Mouse (Mus musculus) gastrocnemius, adult 2 months (tissue): ENCODE data around the gene Gjb3. TPM values are rescaled to one million over a fixed set of nuclear protein-coding genes. Genes with fewer than 3 reads are reported as not detected.

Experiments
- DNase-seq: peaks from one replicate; pipeline ENCODE4 v3.0.0; 2022
- H3K27ac ChIP-seq: fragments of 200-600 bp; 2 replicates; pipeline ENCODE4 v1.8.1; 2022; ENCODE audit warnings: mild to moderate bottlenecking
- H3K4me3 ChIP-seq: fragments of 200-600 bp; 2 replicates; pipeline ENCODE4 v1.8.1; 2022; ENCODE audit warnings: mild to moderate bottlenecking, moderate library complexity
- CTCF ChIP-seq: fragments of 200-600 bp; IDR thresholded peaks from 2 replicates; pipeline ENCODE4 v1.8.1; 2022; ENCODE audit warnings: antibody characterized with exemption, mild to moderate bottlenecking, moderate library complexity
- intact Hi-C: fragments of 180-260 bp; cut with DNase I; formaldehyde crosslinking; loops from one replicate; pipeline ENCODE4 v1.15.1; 2025
- total RNA-seq, 2 experiments: library from RNA; stranded (reverse); gene quantifications; 2 replicates each; pipeline ENCODE4 v1.2.3; 2021

Gjb3 gene
- total RNA-seq, 2 experiments from 2014 or later: not detected

DNA sequence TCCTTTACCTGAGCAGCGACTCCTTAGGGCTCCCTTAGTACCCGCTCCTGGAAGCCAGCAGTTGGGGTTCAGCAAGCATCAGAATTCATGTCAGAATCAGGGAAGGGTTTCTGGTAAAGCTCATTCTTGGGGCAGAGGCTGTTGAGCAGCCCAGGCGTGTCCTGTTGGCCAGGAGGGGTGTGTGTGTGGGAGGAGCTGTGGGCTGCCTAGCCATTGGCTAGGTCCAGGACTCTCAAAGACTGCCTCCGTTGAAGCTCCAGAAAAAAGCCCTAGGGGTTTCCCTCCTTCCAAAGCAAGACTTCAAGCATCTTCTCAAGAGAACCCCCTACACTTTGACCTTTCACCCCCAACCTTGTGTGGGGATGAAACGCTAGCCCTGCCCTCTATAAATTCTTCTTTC lies 27.4 kb upstream of the Gjb3 start, which contains the start of gene Gjb5:
Gjb5 (minus strand) TSS at position 164 of the 400 bp plus-strand sequence.
- TF ChIP-seq CTCF: no peak
- H3K27ac ChIP-seq: no peak within 1 kb of the TSS
- DNase-seq: no peak
- intact Hi-C loops: no loop called here
- no peak within 1 kb of the TSS for H3K4me3 ChIP-seq

DNA sequence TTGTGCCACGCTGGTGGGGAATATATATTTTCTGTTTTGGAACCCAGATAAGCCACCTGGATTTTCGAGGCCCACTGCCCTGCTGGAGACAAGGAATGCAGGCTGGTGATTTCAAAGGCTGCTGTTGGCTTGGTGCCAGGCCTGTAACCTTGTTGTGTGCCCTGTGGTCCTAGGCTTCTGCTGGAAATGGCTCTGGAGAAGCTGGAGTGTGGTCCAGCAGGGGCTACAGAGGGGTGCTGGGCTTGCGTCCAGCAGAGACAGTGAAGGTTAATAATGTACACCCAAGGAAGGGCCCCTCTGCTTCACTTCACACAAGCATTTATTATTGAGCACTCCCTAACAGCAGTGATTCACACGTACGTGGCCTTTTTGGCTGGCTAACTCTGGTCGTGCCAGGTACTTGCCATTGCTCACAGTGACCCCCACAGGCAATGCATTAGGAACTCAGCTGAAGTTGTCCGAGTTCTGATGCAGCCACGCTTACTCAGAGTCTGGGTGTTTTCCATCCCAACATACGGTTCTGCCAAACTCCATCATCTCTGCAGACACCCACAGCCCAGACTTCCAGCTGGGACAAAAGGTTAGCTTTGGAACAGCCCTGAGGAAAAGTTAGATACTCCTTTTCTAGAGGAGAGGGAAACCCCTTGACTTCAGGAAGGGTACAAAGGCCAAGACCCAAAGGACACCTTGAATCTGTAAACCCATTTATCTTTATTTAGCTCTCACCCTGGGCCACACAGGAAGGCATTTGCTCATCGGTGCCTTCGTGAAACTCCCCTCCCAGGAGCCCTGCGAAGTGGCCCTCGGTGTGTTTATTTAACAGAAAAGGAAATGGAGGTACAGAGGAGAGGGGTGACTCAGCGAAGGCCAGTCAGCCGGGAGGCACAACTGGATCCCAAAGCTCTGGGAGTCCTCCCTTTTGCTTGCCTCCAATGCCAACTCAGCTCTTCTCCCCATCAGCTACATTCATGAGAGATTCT lies 24.2 kb upstream of the Gjb3 start:
- Histone ChIP-seq H3K27ac (no peak overlapping the region), H3K4me3 (no peak overlapping the region)
- intact Hi-C loops: no loop called here
- no peak for TF ChIP-seq CTCF
- no peak for DNase-seq

DNA sequence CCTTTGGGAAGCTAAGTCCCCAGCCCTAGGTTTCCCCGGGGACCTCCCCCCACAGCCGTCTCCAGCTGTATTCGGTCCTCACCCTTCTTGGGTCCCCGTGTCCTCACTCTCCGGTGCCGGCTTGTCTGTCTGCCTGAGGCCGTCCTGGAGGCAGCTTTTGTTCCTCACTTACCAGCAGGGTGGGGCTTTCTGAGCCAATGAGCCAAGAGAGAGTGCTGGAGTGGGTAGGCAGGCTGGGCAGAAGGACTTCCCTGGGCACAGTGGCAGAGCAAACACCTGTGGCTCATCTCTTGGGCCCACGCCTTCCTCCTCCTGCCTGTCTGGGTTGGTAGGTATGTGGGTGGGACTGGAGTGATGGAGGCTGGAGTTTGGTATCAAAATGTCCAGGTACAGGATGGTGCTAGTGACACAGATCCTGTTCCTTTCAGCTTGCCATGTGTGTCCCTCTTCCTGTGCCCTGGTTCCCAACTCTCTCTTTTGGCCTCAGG lies 23.4 kb upstream of the Gjb3 start, which contains the start of gene Gjb4:
Gjb4 (minus strand) TSS at position 131 of the 488 bp plus-strand sequence.
- intact Hi-C loops: no loop called here
- Histone ChIP-seq H3K27ac (no peak within 1 kb of the TSS), H3K4me3 (no peak within 1 kb of the TSS)
- no peak for DNase-seq
- no peak for TF ChIP-seq CTCF

DNA sequence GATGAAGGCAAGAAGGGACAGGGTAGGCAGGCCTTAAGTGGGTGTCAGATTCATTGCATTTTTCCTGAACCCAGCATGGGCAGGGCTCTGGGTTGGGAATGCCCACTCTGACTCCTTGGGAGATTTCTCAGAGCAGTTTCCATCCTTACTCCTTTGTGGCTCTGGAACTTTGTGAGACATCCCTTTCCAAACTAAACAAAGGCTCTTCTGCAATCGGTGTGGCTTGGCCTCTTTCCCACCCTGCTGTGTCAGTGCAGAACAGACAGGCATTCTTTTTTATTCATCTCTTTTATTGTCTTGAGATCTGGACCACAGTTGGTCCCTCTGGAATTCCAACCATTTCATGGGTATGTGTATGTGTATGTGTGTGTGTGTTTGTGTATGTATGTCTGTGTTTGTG lies 21.9 kb upstream of the Gjb3 start:
- H3K27ac ChIP-seq: no peak overlapping the region
- DNase-seq: no peak
- intact Hi-C loops: no loop called here
- TF ChIP-seq CTCF: no peak
- no peak overlapping the region for H3K4me3 ChIP-seq

DNA sequence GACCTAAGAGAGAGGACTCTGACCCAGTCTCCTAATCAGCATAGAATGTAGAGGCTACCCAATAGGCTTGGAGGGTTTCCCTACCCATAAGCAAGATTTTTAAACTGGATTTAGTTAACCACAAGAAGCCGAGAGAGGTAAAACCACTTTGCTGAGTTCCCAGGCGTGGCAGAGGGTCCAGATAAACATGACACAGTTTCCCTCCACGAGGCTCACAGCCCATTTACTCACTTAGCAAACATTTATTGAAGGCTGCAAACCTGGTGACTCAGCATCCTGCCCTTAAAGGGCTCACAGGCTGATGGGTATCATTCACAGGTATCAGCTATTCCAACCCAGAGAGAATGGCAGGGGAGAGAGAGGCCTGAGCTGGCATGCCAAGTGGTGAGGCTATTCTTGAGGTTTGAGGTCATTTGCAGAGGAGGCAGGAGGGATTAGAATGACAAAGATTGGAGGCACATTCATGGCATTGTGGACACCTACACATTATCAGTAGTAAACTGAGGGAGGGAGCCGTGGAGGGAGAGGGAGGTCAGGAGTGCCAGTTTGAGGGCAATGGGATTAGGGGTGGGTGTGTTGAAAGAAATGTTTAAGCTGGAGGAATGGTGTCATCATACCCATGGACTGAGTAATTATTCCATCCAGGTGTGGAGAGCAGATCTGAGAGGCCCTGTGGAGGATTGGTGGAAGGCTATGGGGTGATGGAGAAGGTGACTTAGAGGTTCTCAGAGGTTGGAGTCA lies 19.1 kb upstream of the Gjb3 start:
- intact Hi-C loops: no loop called here
- Histone ChIP-seq H3K27ac (no peak overlapping the region), H3K4me3 (no peak overlapping the region)
- no peak for TF ChIP-seq CTCF
- DNase-seq: no peak

DNA sequence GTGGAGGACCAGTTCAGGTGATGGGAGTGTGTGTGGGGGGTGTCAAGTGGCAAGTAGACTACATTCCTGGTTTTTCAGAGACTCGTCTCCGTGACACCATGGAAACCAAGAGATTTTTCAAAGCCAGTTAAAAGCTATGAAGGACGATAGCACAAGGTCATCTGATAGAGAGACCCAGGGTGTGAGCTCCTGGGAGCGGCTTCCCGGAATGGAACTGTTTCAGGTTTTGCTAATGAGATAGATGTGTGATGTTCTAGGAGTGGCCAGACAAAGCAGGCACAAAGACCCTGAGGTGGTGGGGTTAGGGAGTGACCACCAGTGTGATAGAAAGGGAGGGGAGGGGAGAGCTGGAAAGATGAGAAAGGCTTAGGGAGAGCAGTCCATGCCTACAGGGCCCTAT lies 14.4 kb upstream of the Gjb3 start:
- no peak overlapping the region for H3K27ac ChIP-seq
- no peak for TF ChIP-seq CTCF
- H3K4me3 ChIP-seq: no peak overlapping the region
- intact Hi-C loops: no loop called here
- DNase-seq: no peak

DNA sequence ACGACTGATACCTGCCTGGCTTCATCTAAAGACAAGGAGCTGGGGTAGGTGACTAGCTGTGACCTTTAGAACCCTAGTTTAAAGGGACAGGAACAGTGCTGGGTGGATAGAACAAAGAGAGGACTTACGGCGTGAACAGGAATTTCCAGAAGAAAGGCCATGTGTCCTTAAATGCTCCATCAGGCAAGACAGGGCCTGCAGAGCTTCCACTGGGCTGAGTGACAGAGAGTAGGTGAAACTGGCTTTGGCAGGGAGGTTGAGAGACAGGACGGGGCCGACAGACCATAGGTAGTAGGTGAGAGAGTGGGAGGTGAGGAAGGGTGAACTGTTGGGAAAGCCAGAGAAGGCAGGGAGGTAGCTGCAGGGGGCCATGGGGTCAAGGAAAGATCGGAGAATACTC lies 10.7 kb upstream of the Gjb3 start:
- no peak overlapping the region for H3K27ac ChIP-seq
- H3K4me3 ChIP-seq: no peak overlapping the region
- TF ChIP-seq CTCF: no peak
- DNase-seq: no peak
- intact Hi-C loops: no loop called here

DNA sequence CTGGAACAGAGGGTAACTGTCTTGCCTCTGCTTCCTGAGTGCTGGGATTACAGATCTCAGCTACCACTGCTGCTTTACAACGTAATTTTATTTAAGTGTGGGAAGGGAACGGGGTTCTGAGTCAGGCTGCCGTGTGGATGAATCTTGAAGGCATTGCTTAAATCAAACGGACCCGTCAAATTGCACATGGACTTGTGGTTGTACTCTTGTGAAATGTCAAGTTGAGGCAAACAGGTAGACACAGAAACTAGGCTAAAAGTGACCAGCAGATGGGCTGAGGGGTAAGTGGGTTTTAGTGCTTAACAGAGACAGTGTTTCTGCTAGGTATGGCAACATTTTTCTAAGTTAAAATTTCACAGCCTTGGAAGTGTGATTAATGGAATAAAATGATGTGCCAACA lies 7.0 kb upstream of the Gjb3 start:
- TF ChIP-seq CTCF: no peak
- Histone ChIP-seq H3K27ac (no peak overlapping the region), H3K4me3 (no peak overlapping the region)
- DNase-seq: no peak
- intact Hi-C loops: no loop called here

DNA sequence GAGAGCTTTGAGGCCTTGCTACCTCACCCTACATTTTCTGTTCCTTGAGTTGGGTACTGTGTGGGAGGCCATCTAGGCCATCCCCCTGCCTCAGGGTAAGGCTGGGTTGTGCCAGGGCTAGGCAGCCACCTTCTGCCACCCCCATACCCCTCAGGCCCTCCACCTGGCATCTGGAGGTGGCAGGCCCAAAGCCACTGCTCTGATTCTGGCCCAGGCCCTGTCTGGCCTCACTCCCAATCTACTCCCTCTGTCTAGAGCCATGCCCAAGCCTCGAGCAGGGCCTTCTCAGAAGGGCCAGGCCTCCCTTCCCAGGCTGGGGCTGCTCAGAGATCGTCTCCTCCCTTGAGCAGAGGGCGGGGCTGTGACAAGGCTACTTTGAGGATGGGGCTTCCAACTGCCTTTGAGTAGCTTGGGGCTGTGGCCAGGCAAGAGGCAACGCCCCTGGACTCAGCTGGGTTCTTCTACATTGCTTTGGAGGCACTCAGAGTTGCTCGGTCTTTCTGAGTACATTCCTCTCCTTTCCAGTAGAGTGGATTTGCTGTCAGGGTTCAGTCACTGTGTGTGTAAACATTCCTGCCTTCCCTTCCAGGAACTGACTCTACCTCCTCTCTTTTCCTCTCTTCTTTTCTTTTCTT lies 4.3 kb upstream of the Gjb3 start:
- Histone ChIP-seq H3K27ac (no peak overlapping the region), H3K4me3 (no peak overlapping the region)
- intact Hi-C loops: no loop called here
- DNase-seq: no peak
- TF ChIP-seq CTCF: no peak

DNA sequence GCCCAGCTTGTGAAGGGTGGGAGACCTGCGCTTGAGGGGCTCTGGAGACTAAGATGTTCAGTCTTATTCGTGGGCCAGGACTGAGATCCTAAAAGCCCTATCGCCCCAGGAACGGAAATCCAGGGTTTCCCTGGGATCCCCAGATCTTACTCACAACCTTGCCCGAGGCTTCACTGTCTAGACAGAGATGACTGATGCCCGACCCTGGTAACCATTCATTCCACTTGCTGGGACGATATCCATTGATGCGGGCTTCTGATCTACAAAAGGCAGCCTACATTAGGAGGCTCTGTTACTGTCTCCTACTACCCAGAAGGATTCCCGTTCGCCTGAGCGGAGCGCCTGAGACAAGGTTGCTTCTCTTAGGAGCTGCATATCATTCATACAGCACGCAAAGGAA lies 527 bp upstream of the Gjb3 start:
- no peak overlapping the region for H3K27ac ChIP-seq
- no peak for DNase-seq
- H3K4me3 ChIP-seq: no peak overlapping the region
- intact Hi-C loops: no loop called here
- no peak for TF ChIP-seq CTCF

DNA sequence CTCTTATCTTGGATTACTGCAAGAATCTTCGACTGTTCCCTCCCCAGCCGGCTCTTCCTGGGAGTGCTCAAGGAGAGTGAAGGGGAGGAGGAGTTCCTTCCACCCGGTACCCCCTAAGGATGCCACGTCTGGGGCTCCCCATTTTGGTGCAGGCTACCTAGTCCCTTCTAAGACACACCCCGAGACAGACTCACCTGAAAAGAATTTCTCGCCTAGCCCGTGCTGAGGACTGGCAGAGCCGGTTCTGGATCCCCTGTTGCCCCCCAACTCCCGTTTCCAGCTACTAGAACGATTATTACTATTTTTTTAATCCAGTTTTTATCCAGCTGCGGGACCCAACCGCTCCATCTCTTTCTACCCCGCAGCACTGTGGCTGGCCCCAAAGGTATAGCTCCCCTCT lies 893 bp downstream of the Gjb3 start:
- no peak overlapping the region for H3K4me3 ChIP-seq
- intact Hi-C loops: no loop called here
- no peak overlapping the region for H3K27ac ChIP-seq
- no peak for DNase-seq
- TF ChIP-seq CTCF: no peak

DNA sequence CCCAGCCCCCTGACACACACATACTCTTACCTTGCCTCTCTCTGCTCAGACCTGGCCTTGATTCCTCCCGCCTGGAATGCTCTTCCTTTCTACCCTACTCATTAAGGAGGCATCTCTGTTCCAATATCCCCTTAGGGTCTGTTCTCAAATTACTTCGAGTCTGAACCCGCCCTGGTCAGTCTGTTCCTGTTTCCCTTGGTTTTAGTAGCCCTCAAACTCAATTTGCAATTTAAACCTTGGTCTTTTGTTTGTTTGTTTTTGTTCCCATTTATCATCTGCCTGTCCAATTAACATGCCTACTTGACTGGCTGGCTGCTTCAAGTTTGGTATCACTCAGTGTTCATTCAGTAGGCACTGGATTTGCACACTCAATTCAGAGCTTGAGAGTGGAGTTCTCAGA lies 1.6 kb downstream of the Gjb3 start:
- DNase-seq: no peak
- intact Hi-C loops: no loop called here
- TF ChIP-seq CTCF: no peak
- H3K4me3 ChIP-seq: no peak overlapping the region
- H3K27ac ChIP-seq: no peak overlapping the region

DNA sequence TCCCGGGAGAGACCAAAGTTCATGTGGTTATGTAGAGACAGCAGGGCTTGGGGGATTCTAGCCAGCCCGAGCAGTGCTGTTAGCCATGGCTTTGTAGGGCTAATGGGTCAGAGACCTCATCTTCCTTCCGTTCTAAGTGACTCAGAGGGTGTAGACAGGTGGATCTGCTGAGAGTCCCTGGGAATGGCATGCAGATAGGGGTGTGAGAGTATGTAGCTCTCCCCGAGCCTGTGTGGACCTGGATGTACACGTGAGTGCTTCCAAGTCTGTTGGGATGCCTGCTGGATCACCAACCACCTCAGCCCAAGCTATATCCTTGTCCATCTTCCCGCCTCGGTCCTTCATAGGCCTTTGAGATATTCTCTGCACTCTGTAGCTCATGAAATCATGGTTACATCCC lies 2.3 kb downstream of the Gjb3 start:
- intact Hi-C loops: no loop called here
- DNase-seq: no peak
- Histone ChIP-seq H3K27ac (no peak overlapping the region), H3K4me3 (no peak overlapping the region)
- no peak for TF ChIP-seq CTCF
